Mouse (Mus musculus): ENCODE results near the gene St3gal2.
"Not testable (repeated sequence)": the region's sequence is repeated elsewhere in the genome, so short reads cannot be mapped to it uniquely, and the experiment has no call there.

St3gal2 gene

GRCm38 (mm10) chr8:110911576-110912570, 7.8 kb upstream of the St3gal2 start:
- no peak for DNase-seq

- DNase-seq = peak; percentile 32 to 45
Observed at GRCm38 (mm10) chr8:110917415-110917814, 2.3 kb upstream of the St3gal2 start.

- DNase-seq = no peak
Observed at GRCm38 (mm10) chr8:110918027-110918426, 1.7 kb upstream of the St3gal2 start.

GRCm38 (mm10) chr8:110918460-110918859, 1.3 kb upstream of the St3gal2 start:
- DNase-seq = no peak

GRCm38 (mm10) chr8:110920032-110920772, 480 bp downstream of the St3gal2 start:
- peak; percentile 41 to 83 for DNase-seq

GRCm38 (mm10) chr8:110920773-110921277, 1.1 kb downstream of the St3gal2 start:
- DNase-seq = peak in 1 of 2 experiments; percentile 36

GRCm38 (mm10) chr8:110921492-110922230, 1.9 kb downstream of the St3gal2 start:
- DNase-seq = peak in 1 of 2 experiments; percentile 44

- no peak for DNase-seq
Observed at GRCm38 (mm10) chr8:110925691-110926140, 6.0 kb downstream of the St3gal2 start.

GRCm38 (mm10) chr8:110926690-110927089, 7.0 kb downstream of the St3gal2 start:
- no peak for DNase-seq

GRCm38 (mm10) chr8:110928435-110928834, 8.7 kb downstream of the St3gal2 start:
- no peak for DNase-seq

GRCm38 (mm10) chr8:110929066-110929465, 9.3 kb downstream of the St3gal2 start:
- no peak for DNase-seq

GRCm38 (mm10) chr8:110929672-110930071, 9.9 kb downstream of the St3gal2 start:
- DNase-seq = not testable (repeated sequence)

- peak; percentile 76 to 82 for DNase-seq
Observed at GRCm38 (mm10) chr8:110931176-110931939, 11.6 kb downstream of the St3gal2 start.

- no peak for DNase-seq
Observed at GRCm38 (mm10) chr8:110932444-110932843, 12.7 kb downstream of the St3gal2 start.

GRCm38 (mm10) chr8:110933272-110933671, 13.6 kb downstream of the St3gal2 start:
- DNase-seq = no peak

- peak; percentile 70 to 74 for DNase-seq
Observed at GRCm38 (mm10) chr8:110936217-110936616, 16.5 kb downstream of the St3gal2 start.

- peak; percentile 72 to 75 for DNase-seq
Observed at GRCm38 (mm10) chr8:110938882-110939589, 19.3 kb downstream of the St3gal2 start.

- peak; percentile 84 to 88 for DNase-seq
Observed at GRCm38 (mm10) chr8:110940682-110941452, 21.1 kb downstream of the St3gal2 start.

GRCm38 (mm10) chr8:110941453-110941948, 21.8 kb downstream of the St3gal2 start:
- peak; percentile 83 for DNase-seq
